Mouse (Mus musculus) adrenal gland, postnatal 14 days (tissue): Measurements from ENCODE around the gene Cfap65. TPM values are rescaled to one million over a fixed set of nuclear protein-coding genes. Genes with fewer than 3 reads are reported as not detected.

ENCODE experiments used
- DNase-seq: peaks from one replicate; pipeline ENCODE4 v3.0.0; 2021; ENCODE audit warnings: mixed read lengths
- long read RNA-seq, 2 experiments: library from polyadenylated mRNA; stranded (forward); transcript quantifications; one replicate each; pipeline ENCODE4 v2.0.0; 2021
- total RNA-seq: library from RNA; stranded (reverse); gene quantifications from 2 replicates; pipeline ENCODE4 v1.2.3, GENCODE M21; 2021

Cfap65 gene
- not detected in 2 replicates for total RNA-seq
- long read RNA-seq, experiment 1 = 0 reads
- long read RNA-seq, experiment 2 = 0 reads

GRCm38 (mm10) chr1:74935402-74935801 lies at the start of gene Cfap65:
Gene Cfap65, minus strand, starts transcription at chr1:74935599.
- peak; percentile 76 for DNase-seq

- no peak for DNase-seq
Observed at GRCm38 (mm10) chr1:74977001-74977400, 41.6 kb upstream of the Cfap65 start.

GRCm38 (mm10) chr1:74975936-74976335 lies 40.5 kb upstream of the Cfap65 start:
- no peak for DNase-seq

- DNase-seq = no peak
Observed at GRCm38 (mm10) chr1:74973590-74973989, 38.2 kb upstream of the Cfap65 start.

GRCm38 (mm10) chr1:74971353-74972050 lies 36.1 kb upstream of the Cfap65 start:
- DNase-seq = no peak

- peak; percentile 24 for DNase-seq
Observed at GRCm38 (mm10) chr1:74967962-74968580, 32.7 kb upstream of the Cfap65 start.

GRCm38 (mm10) chr1:74964494-74965215 lies 29.3 kb upstream of the Cfap65 start:
- DNase-seq = peak; percentile 88

- DNase-seq = no peak
Observed at GRCm38 (mm10) chr1:74962853-74963227, 27.4 kb upstream of the Cfap65 start.

GRCm38 (mm10) chr1:74962126-74962852 lies 26.9 kb upstream of the Cfap65 start:
- no peak for DNase-seq

GRCm38 (mm10) chr1:74961722-74962121 lies 26.3 kb upstream of the Cfap65 start:
- no peak for DNase-seq

- no peak for DNase-seq
Observed at GRCm38 (mm10) chr1:74960059-74960458, 24.7 kb upstream of the Cfap65 start.

GRCm38 (mm10) chr1:74951556-74952210 lies 16.3 kb upstream of the Cfap65 start, which contains the start of gene Ihh:
Gene Ihh, minus strand, starts transcription at chr1:74951672.
- DNase-seq = peak; percentile 15

GRCm38 (mm10) chr1:74950576-74951490 lies 15.4 kb upstream of the Cfap65 start:
- peak; percentile 11 for DNase-seq

GRCm38 (mm10) chr1:74950066-74950465 lies 14.7 kb upstream of the Cfap65 start:
- DNase-seq = peak; percentile 7

- DNase-seq = peak; percentile 67
Observed at GRCm38 (mm10) chr1:74949666-74950050, 14.3 kb upstream of the Cfap65 start.

GRCm38 (mm10) chr1:74948784-74949665 lies 13.6 kb upstream of the Cfap65 start:
- DNase-seq = peak; percentile 81

- DNase-seq = peak; percentile 61
Observed at GRCm38 (mm10) chr1:74947986-74948670, 12.7 kb upstream of the Cfap65 start.

GRCm38 (mm10) chr1:74941651-74942360 lies 6.4 kb upstream of the Cfap65 start:
- DNase-seq = no peak
